8 mouse cellular contexts compared by ENCODE assay signal in the genomic region with DNA sequence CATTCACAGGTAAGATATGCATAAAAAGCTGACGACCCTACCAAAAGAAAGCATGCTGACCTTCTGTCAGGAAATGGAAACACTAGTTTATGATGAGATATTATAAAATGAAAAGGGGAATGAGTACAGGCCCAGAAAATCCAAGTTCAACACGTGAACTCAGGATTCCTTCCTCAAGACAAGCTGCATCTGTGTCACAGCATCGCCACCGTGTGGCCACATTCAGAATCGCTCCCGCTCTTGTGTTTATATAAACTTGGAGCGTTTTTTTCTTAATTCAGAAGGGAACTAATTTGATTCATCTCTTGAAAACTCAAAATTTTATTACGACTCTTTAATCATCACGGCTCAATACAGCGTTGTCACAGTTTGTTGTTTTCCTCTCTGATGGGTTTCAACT. TPM values are rescaled to one million over a fixed set of nuclear protein-coding genes. Genes with fewer than 3 reads are reported as not detected.
A peak's percentile ranks its signal among the peaks of the same experiment; 100 is the strongest.
DNase-seq lines count a peak whose midpoint lies in the region; ATAC-seq lines count a peak whose summit lies in the region.

No protein-coding gene starts in this region.

- peak; percentile 88 for ATAC-seq in megakaryocyte, adult 5-6 weeks (ENCODE audit: poor library complexity, severe bottlenecking)

- intact Hi-C loops in heart, postnatal 14 days (cut with DNase I), result loop anchor here (2.0 to 5.0 kb wide), 3 partner anchors 876 to 1806 kb away; no protein-coding TSS in a partner anchor

- DNase-seq in heart, postnatal 14 days, result peak; percentile 70 to 79
- DNase-seq in heart, adult 8-10 months (ENCODE audit: low spot score), result no peak
- peak; percentile 83 for DNase-seq in NIH3T3 (ENCODE audit: low read depth)
- peak; percentile 76 to 78 for DNase-seq in cerebellum, postnatal 36 days
- peak; percentile 70 to 81 for DNase-seq in frontal cortex, postnatal 36 days (ENCODE audit: low spot score in 2 of 2)
- DNase-seq in layer of hippocampus, postnatal 10 days (ENCODE audit: low spot score in 2 of 2), result peak; percentile 83
- peak; percentile 25 for DNase-seq in skeletal muscle tissue, adult 2 months (ENCODE audit: low read depth, low spot score)

RNA-seq across cellular contexts. Expression of a gene that starts 22.7 kb away (rescaled TPM):
- 10 to 100 TPM; 24.5 to 24.6 TPM for total RNA-seq in heart, postnatal 14 days (2021)
- 10 to 100 TPM; 20.6 to 25.9 (median 23.7) TPM for total RNA-seq in heart, adult 8-10 months (2022)
- total RNA-seq in layer of hippocampus, postnatal 10 days (2021), result 10 to 100 TPM; 16.5 to 18.3 TPM
- total RNA-seq in megakaryocyte, adult 5-6 weeks (2015), result 35.5 and 45.8 TPM in 2 replicates
- total RNA-seq in megakaryocyte, adult 5-6 weeks (2017), result 20.9 and 22.2 TPM in 2 replicates
